Mouse (Mus musculus) yolk sac, embryonic 10.5 days (tissue): Measurements from ENCODE around the gene Cers3.
A peak's percentile ranks its signal among the peaks of the same experiment; 100 is the strongest.

ENCODE experiments used
- DNase-seq: peaks from one replicate; pipeline ENCODE4 v3.0.0-alpha.2; 2017; ENCODE audit warnings: low spot score

Cers3 gene

DNA sequence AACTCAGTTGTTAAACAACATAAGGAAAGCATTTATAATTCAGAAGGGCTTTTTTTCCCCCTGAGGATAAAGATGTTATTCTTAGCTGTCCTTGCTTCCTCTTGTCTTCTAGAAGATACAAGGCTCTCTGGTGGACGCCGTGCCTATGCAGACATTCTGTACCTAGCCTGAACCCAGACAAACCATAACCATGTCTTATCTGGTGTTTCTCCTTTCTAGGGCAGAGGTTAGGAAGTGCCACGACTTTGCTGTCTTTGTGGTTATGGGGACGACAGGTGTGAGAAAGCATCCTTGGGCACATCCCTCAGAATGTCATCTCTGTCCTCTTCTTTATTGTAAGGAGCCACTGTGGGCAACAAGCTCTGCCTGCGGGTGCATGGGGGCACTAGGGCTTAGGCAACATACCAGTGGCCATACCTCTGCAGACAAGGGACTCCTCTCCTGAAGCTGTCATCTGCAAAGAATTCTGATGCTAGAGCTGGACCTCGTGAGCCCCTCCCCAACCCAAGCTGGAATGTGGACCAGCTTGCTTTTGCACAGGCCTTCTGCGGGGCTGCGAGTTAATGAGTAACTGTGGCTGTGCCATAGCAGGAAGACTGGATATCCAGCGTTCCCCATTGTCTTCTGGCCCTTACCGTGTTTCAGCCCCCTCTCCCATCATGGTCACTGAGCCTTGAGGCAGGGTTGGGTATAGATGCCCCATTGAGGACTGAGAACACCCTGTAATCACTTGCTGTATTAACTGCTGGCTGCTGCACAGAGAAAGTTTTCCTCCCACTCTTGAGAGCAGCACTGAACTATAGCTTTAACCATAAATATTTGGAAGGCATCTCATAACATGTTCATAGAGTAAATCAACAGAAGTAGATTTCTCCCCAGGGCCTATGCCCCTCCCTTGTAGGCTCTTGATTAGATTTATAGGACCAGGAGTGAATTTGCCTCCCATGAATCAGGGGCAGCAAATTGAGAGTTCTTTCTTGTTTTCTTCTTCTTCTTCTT lies 36.9 kb downstream of the Cers3 start:
- DNase-seq, result peak; percentile 49

DNA sequence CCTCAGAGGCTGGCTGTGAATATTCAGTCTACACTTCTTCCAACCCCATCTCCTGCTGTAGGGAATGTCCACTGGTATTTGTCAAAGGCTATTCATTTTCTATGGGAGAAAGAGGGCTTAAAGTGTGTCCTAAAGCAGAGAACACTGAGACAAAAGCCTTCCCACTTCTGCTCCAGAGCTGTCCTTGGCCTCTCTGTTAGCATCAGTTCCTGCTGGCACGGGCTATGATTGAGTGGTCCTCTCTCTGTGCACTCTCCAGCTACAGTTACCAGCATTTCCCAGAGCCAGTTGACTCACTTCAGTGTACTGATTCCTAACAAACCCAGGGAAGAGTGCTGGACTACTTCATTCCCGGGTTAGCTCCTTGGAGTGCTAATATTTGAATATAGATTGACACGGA lies 43.2 kb downstream of the Cers3 start:
- no peak for DNase-seq

DNA sequence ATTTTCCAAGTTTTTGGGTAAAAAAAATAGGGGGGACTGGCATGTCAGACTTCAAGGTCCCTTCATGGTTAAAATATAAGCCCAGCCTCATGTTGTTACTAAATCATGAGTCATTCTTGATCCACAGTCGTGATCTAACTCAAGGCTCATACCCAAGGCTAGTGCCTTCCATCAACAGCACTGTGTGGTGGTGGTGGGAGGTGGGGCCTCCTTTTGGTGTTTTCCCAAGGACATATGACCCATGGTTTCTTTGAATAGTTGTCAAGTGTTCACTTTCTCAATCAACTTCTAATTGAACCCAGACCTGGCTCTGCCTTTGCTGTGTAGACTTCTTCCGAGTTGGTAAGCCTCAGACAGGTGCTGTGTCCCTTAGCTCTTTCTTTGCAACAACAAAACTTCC lies 44.5 kb downstream of the Cers3 start:
- DNase-seq, result no peak

DNA sequence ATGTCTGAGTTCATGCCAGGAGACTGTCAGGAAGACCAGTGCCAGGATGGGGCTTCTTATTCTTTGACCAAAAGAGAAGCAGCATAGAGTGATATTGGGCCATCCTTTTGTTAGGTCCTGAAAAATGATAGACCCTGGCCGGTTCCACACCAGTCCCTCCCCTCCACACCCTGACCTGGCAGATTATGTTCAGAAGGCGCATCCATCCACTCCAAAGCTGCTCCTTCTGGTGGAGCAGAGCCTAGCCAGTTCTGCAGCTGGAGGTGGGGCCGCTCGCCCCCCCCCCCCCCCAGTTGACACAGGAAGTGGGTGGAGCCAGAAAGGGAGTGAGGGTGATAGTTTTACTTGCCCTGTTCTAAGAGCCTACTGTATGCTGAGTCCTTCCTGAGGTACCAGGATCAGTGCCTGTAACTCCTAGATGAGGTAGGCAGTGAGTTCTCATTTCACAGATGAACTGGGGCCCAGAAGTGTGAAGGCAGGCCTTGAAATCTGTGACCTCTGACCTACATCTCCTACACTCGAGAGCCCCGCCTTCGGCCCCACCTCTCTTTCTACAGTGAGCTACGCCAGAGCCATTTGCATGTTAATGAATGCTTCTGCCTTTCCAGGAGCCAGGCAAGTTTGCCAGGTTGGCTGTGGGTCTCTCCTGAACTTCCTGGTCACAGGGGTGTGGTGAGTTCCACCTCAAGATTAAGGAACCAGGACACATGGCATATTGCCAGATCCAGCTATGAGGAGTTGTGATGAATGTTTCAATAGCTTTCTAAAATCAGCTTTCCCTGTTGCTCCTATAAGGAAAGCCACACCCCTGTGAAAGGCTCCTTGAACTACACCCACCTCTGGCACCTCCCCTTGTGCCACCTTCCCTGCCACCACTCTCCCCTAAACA lies 46.8 kb downstream of the Cers3 start:
- peak; percentile 7 for DNase-seq

DNA sequence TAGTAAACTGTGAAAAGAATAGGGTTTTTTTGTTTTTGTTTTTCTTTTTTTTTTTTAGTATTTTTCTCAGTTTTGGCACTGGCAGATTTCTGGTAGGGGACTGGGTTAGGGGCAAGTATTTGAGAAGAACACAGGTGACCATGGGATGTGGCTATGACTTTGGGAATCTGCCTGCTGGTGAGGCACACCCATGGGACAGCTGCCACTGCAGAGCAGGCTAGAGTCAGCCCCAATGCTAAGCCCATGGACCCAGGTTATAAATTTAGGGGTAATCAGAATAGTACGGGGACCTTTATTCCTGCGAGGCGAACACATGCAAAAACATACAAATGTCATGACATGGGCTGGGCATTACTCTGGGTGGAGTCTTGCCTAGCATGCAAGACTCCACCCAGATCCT lies 47.7 kb downstream of the Cers3 start:
- no peak for DNase-seq

DNA sequence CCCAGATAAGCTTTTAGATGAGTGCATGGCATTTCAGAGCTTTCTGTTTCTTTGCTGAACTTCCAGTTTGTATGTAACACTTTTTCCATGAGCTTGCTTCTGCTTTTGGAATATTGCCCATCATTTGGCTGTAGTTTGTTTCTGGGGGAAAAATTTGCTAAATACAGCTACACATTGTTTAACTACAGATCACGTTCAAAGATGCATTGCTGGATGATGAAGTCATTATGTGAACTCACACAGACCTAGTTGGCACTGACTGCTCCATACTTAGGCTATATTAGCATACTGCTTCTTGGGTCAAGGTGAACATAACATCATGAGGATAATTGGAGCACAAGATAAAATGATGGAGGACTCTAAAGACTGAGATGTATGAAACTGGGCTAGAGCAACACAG lies 53.6 kb downstream of the Cers3 start:
- DNase-seq, result no peak

DNA sequence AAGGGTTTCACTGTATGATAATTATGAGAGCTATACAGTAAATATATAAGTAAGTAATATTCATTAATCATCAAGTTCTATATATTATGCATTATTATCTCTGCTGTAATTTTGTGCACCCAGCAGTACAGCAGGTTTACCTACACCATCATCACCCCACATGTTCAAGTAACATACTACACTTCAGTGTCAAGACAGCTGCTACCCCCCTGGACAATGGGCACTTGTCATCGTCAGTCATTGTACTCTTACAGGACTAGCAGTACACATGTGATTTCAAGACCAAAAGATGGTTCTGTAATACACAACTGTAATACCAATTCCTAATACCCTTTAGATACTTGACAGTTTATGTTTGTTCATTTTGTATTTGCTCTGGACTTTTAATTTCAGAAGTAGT lies 54.0 kb downstream of the Cers3 start:
- DNase-seq, result no peak

DNA sequence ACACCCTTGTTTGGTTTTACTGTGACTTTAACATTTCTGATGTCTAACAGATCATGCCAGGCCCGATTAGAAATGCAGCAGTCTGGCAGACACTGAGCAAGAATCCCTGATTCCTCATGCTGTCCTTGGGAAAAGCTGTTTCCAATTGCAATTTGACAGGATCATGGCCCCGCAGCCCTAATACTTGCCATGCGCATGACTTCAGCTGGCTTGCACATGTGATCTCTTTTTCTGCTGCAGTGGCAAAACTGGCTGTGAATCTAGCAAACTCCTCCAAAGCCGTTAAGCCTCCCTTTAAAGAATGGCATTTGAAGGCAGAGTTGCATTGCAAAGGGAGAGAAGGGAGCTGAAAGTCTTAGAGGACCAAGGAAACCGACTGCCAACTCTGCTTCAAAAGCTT lies 55.5 kb downstream of the Cers3 start:
- DNase-seq, result peak; percentile 12

DNA sequence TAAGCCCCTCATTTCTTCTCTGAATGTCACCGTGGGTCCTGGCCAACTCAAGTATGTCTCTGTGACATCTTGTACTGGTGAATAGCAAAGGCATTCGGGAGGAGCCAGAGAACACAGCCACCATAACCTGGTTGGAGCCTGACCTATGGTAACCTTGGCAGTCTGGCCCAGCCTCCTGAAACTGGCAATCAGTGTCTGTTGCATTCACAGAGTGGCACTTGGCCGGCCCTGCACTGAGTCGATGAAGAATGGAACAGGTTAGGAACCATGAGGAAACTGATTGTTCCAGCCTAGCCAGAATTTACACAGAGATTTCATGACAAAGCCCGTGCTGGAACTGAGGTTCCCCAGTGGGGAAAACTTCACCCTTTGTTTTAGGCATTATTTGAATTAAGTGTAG lies 57.5 kb downstream of the Cers3 start:
- DNase-seq, result no peak

DNA sequence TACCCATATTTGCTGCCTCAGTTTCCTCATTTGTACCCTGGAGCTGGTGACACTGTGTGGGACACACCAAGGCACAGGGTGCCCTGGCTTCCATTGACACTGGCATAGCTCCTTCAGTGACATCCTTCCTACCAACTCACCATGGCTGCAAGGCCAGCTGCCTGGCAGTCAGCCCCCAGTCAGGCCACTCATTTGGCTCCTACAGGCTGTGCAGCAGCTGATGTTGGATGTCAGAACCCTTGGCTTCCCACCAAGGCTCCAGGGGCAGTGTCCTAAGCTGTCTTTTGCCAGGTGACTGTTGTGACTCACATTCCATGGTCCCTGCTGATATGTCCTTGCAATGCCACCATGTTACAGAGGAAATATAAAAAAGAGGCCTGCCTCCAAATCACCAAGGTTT lies 58.5 kb downstream of the Cers3 start:
- no peak for DNase-seq

DNA sequence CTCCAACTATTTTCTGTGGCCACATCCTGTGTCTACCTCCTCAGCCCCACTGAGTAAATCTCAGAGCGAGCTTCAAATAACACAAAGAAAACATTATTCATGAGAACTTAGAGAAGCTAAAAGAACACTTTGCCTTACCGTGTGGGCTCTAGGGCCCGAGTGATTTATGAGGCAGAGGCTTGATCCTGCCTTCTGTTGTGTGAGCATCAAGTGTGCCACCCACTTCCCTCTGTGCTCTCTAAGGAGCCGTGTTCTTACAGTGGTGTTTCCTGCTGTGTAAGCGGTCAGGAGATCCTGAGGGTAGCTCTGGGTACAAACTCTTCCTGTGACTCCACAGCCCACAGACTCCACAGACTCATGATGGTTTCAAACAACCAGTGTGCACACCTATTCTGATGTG lies 60.5 kb downstream of the Cers3 start:
- DNase-seq, result no peak

DNA sequence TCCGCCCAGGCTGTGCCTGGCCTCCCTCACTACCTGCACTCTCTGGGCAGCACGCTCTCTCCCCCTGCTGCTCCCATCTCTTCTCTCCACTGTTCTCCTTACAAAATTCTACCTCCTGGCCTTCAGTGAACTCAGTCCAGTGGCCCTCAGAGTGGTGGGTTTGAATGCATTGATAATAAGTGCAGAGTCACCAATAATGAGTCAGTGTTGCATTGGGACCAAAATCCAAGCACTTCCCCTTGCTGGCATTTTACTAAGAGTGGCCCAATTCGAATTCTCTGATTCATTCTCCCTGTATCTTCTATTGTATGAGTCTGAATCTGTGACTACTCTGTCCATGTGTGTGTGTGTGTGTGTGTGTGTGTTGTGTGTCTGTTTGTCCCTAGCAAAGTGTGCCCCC lies 63.5 kb downstream of the Cers3 start:
- no peak for DNase-seq

DNA sequence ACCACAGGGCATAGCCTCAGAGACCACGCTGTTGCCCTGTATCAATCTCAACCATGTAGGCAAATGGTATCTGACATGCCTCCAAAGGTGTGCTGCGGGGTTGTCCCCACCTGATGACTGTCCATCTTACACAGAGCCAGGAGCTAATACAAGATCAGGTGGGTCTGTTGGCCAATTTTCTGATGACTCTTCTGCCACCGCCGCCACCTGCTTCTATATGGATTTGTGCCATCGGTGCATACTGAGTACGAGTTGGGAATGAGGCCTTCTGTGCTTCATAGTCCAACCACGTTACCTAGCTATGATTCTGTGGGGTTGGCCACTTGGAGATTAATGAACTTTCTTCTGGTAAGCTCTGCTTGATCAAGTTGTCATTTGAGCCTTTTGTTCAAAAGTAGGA lies 67.1 kb downstream of the Cers3 start:
- DNase-seq, result no peak

DNA sequence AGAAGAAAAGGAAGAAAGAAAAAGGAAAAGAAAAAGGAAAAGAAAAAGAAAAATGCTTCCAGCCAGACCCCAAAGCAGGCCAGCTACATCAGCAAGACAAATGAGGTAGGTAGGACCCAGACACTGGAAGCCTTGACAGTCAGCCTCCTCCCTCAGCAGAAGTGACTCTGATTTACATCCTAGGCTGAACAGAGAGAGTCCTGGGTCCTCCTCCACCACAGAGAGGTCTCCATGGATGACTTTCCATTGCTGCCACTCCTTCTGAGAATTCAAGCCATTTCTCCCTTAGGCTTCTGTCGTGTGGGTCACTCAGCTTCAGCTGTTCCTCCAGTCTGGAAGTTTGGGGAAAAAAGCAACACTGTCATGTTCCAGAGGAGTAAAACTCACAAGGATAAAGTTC lies 68.0 kb downstream of the Cers3 start:
- DNase-seq, result no peak

DNA sequence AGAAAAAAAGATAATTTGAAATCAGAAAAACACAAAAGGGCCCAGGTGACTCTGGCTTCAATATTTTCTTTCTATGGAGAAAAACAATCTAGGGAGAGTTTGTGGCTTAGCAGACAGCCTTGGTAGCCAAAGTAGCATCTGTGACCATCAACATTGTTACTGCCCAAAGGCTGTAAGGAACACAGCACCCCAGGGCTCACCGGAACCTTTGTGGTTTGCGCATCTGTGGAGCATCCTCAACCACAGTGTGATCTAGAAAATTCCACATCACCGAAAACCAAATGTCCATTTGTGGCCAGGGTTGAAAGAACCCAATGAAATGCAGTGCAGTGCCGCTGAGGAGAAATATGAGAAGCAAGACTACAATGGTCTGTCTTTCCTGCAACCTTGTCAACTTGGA lies 69.0 kb downstream of the Cers3 start:
- DNase-seq, result no peak

DNA sequence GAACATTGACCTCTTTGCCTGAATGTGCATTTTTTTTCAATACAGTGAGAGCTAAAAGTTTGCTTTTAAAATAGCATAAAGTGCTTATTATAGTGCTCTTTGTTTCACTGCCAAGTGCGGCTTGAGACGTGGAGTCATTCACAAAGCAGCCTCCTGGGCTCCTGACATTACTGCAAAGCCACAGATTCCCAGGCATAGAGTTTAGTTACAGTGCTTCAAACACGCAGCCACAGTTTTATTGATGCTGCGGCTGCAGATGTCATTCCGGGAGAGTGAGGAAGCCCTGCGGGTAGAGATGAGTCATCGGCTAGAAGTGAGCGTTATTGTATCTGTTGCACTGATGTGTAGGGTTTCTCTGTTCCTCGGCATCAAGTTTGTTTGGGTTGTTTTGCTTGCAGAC lies 69.4 kb downstream of the Cers3 start:
- no peak for DNase-seq

DNA sequence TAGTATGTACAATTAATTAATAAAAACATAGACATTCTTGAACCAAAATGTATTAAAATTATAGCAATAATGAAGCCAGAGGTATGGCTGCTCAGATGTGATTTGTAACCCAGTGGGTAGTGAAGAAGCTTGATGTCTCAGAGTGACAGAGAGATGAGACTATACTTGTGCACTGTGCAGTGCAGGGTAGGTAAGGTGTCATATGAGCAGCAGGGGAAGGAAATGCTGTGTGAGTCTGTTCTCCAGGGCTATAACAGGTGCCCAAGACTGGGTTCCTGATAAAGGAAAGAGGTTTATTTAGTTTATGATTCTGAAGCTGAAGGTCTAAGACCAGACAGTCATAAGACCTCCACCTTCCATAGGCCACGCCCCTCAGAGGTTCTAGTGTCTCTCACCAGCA lies 69.9 kb downstream of the Cers3 start:
- no peak for DNase-seq

DNA sequence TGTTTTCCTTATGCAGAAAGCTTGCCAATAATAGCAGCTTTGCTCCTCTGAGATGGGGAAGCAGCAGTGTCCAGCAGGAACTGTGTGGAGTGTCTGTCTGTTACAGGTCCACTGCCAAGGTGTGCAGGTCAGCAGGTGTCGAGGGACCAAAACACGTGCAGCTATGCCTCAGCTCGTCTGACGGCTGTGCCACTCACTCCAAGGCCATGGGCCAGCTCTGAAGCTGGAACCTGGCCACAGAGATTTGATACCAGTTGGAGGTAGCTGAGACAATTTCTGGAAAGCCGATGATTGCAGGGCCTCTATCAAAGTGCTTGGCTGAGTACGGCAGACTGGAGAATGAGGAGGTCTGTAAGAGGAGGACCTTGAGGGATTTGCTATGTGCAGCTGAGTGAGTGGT lies 72.2 kb downstream of the Cers3 start:
- DNase-seq, result no peak

DNA sequence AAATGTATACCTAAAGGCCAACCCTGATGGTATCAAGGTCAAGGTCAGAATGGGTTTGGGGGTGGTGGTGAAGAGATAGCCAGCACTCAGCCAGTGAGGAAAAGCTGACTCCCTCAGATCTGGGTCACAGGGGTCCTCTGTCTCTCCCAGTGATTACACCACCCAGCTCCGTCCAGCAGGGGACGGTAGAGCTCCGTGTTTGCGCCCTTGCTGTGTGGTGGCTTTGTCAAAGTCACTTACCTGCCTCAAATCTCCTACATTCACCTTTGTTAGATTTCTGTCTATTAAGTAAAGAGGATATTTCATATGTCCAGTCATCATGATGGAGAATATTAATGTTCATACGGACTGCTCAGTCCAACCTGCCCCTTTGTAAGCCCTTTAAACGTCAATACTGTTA lies 76.7 kb downstream of the Cers3 start:
- peak; percentile 35 for DNase-seq

DNA sequence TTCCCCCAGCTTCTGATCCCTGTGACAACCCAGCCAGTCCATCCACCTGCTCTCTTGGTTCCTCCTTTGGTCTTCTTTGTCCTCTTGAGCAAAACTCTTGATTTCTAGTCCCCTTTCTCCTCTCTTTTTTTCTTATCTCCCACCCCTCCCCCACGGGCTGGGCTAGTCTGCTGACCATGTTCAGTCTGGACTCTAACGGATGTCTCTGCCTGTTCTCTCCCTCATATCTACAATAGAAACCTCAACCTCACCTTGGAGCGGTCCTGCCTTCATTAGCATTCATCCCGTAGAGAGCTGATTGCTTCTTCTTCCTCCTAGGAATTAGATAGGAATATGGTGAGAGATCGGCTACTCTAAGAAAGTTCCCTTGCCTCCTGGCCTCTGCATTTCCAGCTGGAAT lies 87.5 kb downstream of the Cers3 start:
- DNase-seq, result no peak

DNA sequence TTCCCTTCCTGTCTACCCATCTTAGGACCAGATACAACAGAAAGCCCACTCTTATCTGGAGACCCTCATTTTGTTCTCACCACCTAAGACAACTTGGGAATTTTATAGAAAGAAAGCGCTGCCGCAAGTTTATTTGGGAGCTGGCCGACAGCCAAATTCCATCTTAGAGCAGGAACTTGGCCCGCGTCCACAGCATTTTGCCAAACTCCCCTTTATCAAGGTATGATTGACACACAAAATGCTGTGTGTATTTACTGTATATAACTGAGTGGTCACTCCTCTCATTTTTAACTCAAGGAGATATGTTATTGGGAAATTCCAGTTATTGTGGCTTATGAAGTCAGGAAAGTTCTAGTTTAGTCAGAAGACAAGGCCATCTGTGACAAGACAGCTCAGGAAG lies 88.0 kb downstream of the Cers3 start:
- no peak for DNase-seq

DNA sequence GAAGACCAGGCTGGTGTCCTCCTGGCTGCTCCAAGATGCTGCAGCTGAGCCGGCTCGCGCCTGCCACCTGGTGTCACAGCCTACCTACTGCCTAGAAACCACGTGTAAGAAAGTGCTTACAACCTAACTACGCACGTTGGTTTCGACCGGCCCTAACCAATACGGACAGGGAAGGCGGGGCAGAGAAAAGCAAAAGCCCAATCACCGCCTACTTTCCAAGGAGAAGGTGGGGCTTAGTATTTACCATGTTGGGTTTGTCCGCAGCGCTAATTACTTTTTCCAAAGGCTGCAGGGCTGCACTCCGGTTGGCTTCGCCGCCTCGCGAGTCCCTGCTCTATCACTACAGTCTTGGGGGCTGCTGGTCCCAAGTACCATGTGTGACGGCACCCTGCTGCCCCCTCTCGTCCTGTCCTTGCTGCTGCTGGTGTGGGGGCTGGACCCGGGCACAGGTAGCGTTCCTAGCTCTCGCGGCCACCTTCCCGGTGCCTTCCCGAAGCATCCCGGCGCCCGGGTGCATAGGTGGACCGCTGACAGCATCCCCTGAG lies 96.2 kb downstream of the Cers3 start, which contains the start of gene Adamts17:
Gene Adamts17 (plus strand): TSS at position 273 of the 545 bp plus-strand sequence.
- DNase-seq, result peak; percentile 92
